Comparison of ENCODE assay signal across 24 mouse cellular contexts in genomic region chr12:7754861-7755260, GRCm38 (mm10).
A peak's percentile ranks its signal among the peaks of the same experiment; 100 is the strongest.
DNase-seq lines count a peak whose midpoint lies in the region; ATAC-seq and TF ChIP-seq lines count a peak whose summit lies in the region.
"Had no signal": no experiment of that assay in that cellular context is flagged by ENCODE, and none has a peak within 500 bp of the region (broad histone marks: within the 10 kb centered on the region; RNA-seq: fewer than 3 reads in every experiment).

No protein-coding gene starts in this region.

- H3K27ac ChIP-seq in left cerebral cortex, adult 2 months: peak overlapping the region; percentile 63
- H3K27ac ChIP-seq: forebrain, embryonic 10.5 days; forebrain, embryonic 13.5 days; gastrocnemius, adult 2 months; heart, embryonic 15.5 days; hindbrain, embryonic 15.5 days had no signal

- no peak overlapping the region for H3K4me3 ChIP-seq in left cerebral cortex, adult 2 months
- H3K4me3 ChIP-seq: forebrain, embryonic 10.5 days; forebrain, embryonic 13.5 days; gastrocnemius, adult 2 months; heart, embryonic 12.5 days; heart, embryonic 15.5 days; hindbrain, embryonic 15.5 days had no signal

- TF ChIP-seq CTCF in left cerebral cortex, adult 2 months (IDR thresholded peaks at IDR 0.05): no peak

- DNase-seq in frontal cortex, postnatal 25 days (ENCODE audit: low spot score in 2 of 2): no peak
- no peak for DNase-seq in left cerebral cortex, adult 2 months (ENCODE audit: extremely low spot score in 1 of 2, low spot score in 2 of 2)
- no peak for DNase-seq in left cerebral cortex, postnatal 10 days (ENCODE audit: extremely low spot score in 1 of 2, low spot score in 2 of 2)
- peak; percentile 52 for DNase-seq in right cerebral cortex, adult 18-20 months
- DNase-seq in right cerebral cortex, postnatal 4 days: no peak
- no peak for DNase-seq in heart, adult 18-20 months
- DNase-seq: adrenal gland, adult 8-10 months; adrenal gland, postnatal 25 days; cerebellum, adult 18-20 months; cerebellum, adult 9-10 months; cerebellum, postnatal 14 days; gastrocnemius, adult 2 months; gastrocnemius, postnatal 14 days; heart, adult 11 months; heart, postnatal 10 days; heart, postnatal 36 days had no signal

- intact Hi-C loops in left cerebral cortex, adult 2 months (cut with DNase I): no loop called here
- intact Hi-C loops in left cerebral cortex, postnatal 10 days (cut with DNase I): no loop called here

- peak; percentile 92 for ATAC-seq in frontal cortex, adult (ENCODE audit: low TSS enrichment)
- ATAC-seq: activated CD4-positive, CD25-positive, alpha-beta regulatory T cell, adult 4 months; forebrain, embryonic 13.5 days; forebrain, embryonic 16.5 days had no signal
